Mouse (Mus musculus) embryonic facial prominence, embryonic 13.5 days (tissue): Measurements from ENCODE around the gene Arid1b. TPM values are rescaled to one million over a fixed set of nuclear protein-coding genes. Genes with fewer than 3 reads are reported as not detected.

Source experiments
- ATAC-seq: fragments of 200-750 bp; cut with Nextera tagmentation; 2 replicates; pipeline ENCODE4 v1.8.0; 2017; ENCODE audit warnings: low read depth; ENCODE audit not compliant: insufficient number of reproducible peaks, insufficient read depth, low FRiP score, low TSS enrichment
- H3K27ac ChIP-seq: fragments of 300-500 bp; sonication (generic); 2 replicates; pipeline ENCODE4 v1.5.1; 2015; ENCODE audit warnings: moderate library complexity, mild to moderate bottlenecking, inconsistent platforms
- H3K27me3 ChIP-seq: fragments of 300-500 bp; sonication (generic); 2 replicates; pipeline ENCODE4 v1.6.1; 2015; ENCODE audit warnings: mild to moderate bottlenecking, inconsistent platforms
- H3K36me3 ChIP-seq: fragments of 300-500 bp; sonication (generic); 2 replicates; pipeline ENCODE4 v1.6.1; 2015; ENCODE audit warnings: mild to moderate bottlenecking, inconsistent platforms
- H3K4me1 ChIP-seq: fragments of 300-500 bp; sonication (generic); 2 replicates; pipeline ENCODE4 v1.6.1; 2015; ENCODE audit warnings: inconsistent platforms
- H3K4me2 ChIP-seq: fragments of 300-500 bp; sonication (generic); 2 replicates; pipeline ENCODE4 v1.6.1; 2015; ENCODE audit warnings: moderate library complexity, mild to moderate bottlenecking, inconsistent platforms
- H3K4me3 ChIP-seq: fragments of 300-500 bp; sonication (generic); 2 replicates; pipeline ENCODE4 v1.5.1; 2015; ENCODE audit warnings: mild to moderate bottlenecking, inconsistent platforms
- H3K9ac ChIP-seq: fragments of 300-500 bp; sonication (generic); 2 replicates; pipeline ENCODE4 v1.6.1; 2015; ENCODE audit warnings: mild to moderate bottlenecking, inconsistent platforms
- H3K9me3 ChIP-seq: fragments of 300-500 bp; sonication (generic); 2 replicates; pipeline ENCODE4 v1.6.1; 2016; ENCODE audit warnings: inconsistent platforms
- WGBS: fragments of 180-500 bp; shearing (Covaris S2); methylation state at CpG from one replicate; pipeline ENCODE4 v1.1.7; 2015; ENCODE audit warnings: mixed read lengths; 5-methylcytosine and 5-hydroxymethylcytosine counted together
- polyA plus RNA-seq: library from polyadenylated mRNA; unstranded; fragments of >200 nt; fragmentation: Nextera tagmentation; extraction: Ambion mirVana; gene quantifications from 2 replicates; pipeline ENCODE4 v1.2.1, GENCODE M21; 2015

Gene Arid1b
- polyA plus RNA-seq, 1 experiment from 2014 or later = 13.0 TPM

GRCm38 (mm10) chr17:5386885-5387545 is 392.9 kb downstream of the Arid1b start:
- no peaks in the 10 kb centered on the region for H3K4me1 ChIP-seq
- H3K36me3 ChIP-seq = no peaks in the 10 kb centered on the region
- H3K4me3 ChIP-seq = no peak overlapping the region
- 90% methylated on average over 12 of the region's 12 CpGs for WGBS
- no peak overlapping the region for H3K9ac ChIP-seq
- no peaks in the 10 kb centered on the region for H3K9me3 ChIP-seq
- no peak overlapping the region for H3K4me2 ChIP-seq
- no peaks in the 10 kb centered on the region for H3K27me3 ChIP-seq
- H3K27ac ChIP-seq = no peak overlapping the region
- ATAC-seq = no peak

- Histone ChIP-seq H3K9ac (no peak overlapping the region), H3K9me3 (peaks cover 5% of the 10 kb centered on the region; the same call in 1 of the 2 replicates), H3K27me3 (no peaks in the 10 kb centered on the region), H3K4me2 (no peak overlapping the region), H3K27ac (no peak overlapping the region), H3K4me3 (no peak overlapping the region), H3K36me3 (no peaks in the 10 kb centered on the region), H3K4me1 (no peaks in the 10 kb centered on the region)
- ATAC-seq = no peak
- 67% methylated on average over 3 of the region's 3 CpGs for WGBS
These were observed 394.2 kb downstream of the Arid1b start for GRCm38 (mm10) chr17:5388351-5388750.

GRCm38 (mm10) chr17:5390682-5391081 is 396.6 kb downstream of the Arid1b start:
- Histone ChIP-seq H3K9me3 (peaks cover 6% of the 10 kb centered on the region; the same call in 1 of the 2 replicates), H3K4me2 (no peak overlapping the region), H3K27ac (no peak overlapping the region), H3K36me3 (no peaks in the 10 kb centered on the region), H3K4me3 (no peak overlapping the region), H3K9ac (no peak overlapping the region), H3K4me1 (no peaks in the 10 kb centered on the region), H3K27me3 (no peaks in the 10 kb centered on the region)
- 62% methylated on average over 10 of the region's 10 CpGs for WGBS
- no peak for ATAC-seq

- Histone ChIP-seq H3K27ac (no peak overlapping the region), H3K36me3 (no peaks in the 10 kb centered on the region), H3K9me3 (peaks cover 6% of the 10 kb centered on the region; the same call in 1 of the 2 replicates)
These were observed 401.5 kb downstream of the Arid1b start for GRCm38 (mm10) chr17:5395454-5396205.

GRCm38 (mm10) chr17:5396213-5396612 is 402.1 kb downstream of the Arid1b start:
- peaks cover 6% of the 10 kb centered on the region; the same call in 1 of the 2 replicates for H3K9me3 ChIP-seq
- ATAC-seq = no peak
- H3K9ac ChIP-seq = no peak overlapping the region
- H3K27me3 ChIP-seq = peaks cover 8% of the 10 kb centered on the region
- H3K27ac ChIP-seq = no peak overlapping the region
- WGBS = 65% methylated on average over 5 of the region's 5 CpGs
- H3K36me3 ChIP-seq = no peaks in the 10 kb centered on the region
- no peak overlapping the region for H3K4me2 ChIP-seq
- H3K4me3 ChIP-seq = no peak overlapping the region
- H3K4me1 ChIP-seq = peaks cover 4% of the 10 kb centered on the region; the same call in 1 of the 2 replicates

More at GRCm38 (mm10) chr17:5395454-5396205, 401.5 kb downstream of the Arid1b start:
- H3K4me1 ChIP-seq = peaks cover 4% of the 10 kb centered on the region; the same call in 1 of the 2 replicates
- no peak overlapping the region for H3K4me2 ChIP-seq
- ATAC-seq = no peak
- no peak overlapping the region for H3K4me3 ChIP-seq
- H3K27me3 ChIP-seq = peaks cover 8% of the 10 kb centered on the region
- H3K9ac ChIP-seq = no peak overlapping the region
- 74% methylated on average over 16 of the region's 16 CpGs for WGBS
